Mouse (Mus musculus) ES-E14 (cell line): ENCODE data around the gene Dmrt1.

Source experiments
- CHD2 ChIP-seq: IDR thresholded peaks from 2 replicates; pipeline ENCODE4 v1.6.1; 2014; ENCODE audit warnings: mild to moderate bottlenecking, low read depth, low read length, inconsistent platforms
- HCFC1 ChIP-seq: IDR thresholded peaks from 2 replicates; pipeline ENCODE4 v1.6.1; 2012; ENCODE audit warnings: low read length, inconsistent platforms, borderline replicate concordance; ENCODE audit not compliant: insufficient read depth
- MAFK ChIP-seq: IDR thresholded peaks from 2 replicates; pipeline ENCODE4 v1.6.1; 2014; ENCODE audit warnings: mild to moderate bottlenecking, low read depth, low read length, inconsistent platforms; ENCODE audit not compliant: insufficient read depth
- ZC3H11A ChIP-seq: IDR thresholded peaks from 2 replicates; pipeline ENCODE4 v1.6.1; 2012; ENCODE audit warnings: low read depth, mild to moderate bottlenecking, inconsistent platforms, low read length, borderline replicate concordance
- ZNF384 ChIP-seq: IDR thresholded peaks from 2 replicates; pipeline ENCODE4 v1.6.1; 2012; ENCODE audit warnings: low read depth, low read length, inconsistent platforms

GRCm38 (mm10) chr19:25488546-25488945 is 16.9 kb upstream of the Dmrt1 start:
- TF ChIP-seq MAFK (no peak), ZNF384 (no peak), CHD2 (0 out of 2 replicates have a peak, but pooled peaks have one; percentile 48), HCFC1 (no peak), ZC3H11A (no peak)
